Mouse (Mus musculus) activated CD4-positive, CD25-positive, alpha-beta regulatory T cell, adult 4 months (primary cell): Measurements from ENCODE around the gene Adck1. TPM values are rescaled to one million over a fixed set of nuclear protein-coding genes. Genes with fewer than 3 reads are reported as not detected.
"Not testable (repeated sequence)": the region's sequence is repeated elsewhere in the genome, so short reads cannot be mapped to it uniquely, and the experiment has no call there.

Experiments
- ATAC-seq: one replicate; pipeline ENCODE4 v1.8.0; 2017
- polyA plus RNA-seq, 2 experiments: library from polyadenylated mRNA; unstranded; fragments of 100-300 nt; shearing (Covaris generic); gene quantifications; one replicate each; pipeline ENCODE4 v1.2.1; 2017

The Adck1 gene
- polyA plus RNA-seq: 10 to 100 TPM in 1 of 2 experiments, 1 to 10 TPM in 1; 8.3 to 10.1 TPM

DNA sequence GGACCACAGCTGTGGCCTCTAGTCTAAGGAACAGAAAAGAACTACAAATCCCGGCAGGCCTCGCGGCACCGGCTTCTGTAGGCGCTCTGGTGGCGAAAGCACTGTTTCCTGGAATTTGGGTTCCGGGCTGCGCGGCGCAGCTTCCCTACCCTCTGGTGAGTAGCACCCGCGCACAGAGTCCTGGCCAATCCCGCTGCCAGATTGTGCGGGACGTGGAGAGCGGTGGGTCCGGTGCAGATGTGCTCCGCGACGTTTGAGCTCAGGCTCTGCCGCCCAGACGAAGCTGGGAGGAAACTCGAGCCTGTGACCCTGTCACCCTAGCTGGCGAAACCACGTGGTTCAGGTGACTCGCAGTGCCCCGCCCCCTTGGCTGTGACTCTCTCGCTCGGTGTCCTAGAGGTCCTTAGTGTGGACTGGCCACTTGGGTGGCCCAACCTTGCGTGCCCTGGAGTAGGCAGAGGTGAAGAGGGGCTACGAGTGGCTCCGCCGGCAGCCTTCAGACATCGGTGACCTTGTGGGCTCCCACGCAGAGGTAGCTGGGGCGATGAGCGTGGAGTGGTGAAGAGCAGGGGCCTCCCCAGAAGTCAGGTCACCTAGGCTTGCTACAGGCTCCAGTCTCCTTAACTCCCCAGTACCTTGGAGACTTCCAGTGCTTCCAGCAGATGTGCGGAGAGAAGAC, at the start of gene Adck1:
Gene Adck1 (plus strand): TSS at position 114 of the 679 bp plus-strand sequence.
- ATAC-seq: peak; percentile 95

DNA sequence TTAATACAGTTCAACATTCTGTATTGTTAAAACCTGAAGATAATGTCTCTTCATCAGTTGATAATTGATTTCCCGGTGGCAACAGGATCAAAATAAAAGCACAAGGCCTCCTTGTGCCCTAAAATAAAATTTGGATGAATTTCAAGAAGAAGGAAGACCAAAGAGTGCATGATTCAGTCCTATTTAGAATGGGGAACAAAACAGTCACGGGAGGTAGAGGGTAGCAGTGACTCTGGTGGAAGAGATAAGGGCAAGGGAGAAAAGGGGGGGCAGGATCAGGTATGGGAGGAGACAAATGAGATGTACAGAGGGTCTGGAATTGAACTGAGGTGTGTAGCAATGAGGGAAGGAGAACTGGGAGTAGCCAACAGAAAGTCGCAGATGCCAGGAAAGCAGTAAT, 45.8 kb upstream of the Adck1 start:
- no peak for ATAC-seq

DNA sequence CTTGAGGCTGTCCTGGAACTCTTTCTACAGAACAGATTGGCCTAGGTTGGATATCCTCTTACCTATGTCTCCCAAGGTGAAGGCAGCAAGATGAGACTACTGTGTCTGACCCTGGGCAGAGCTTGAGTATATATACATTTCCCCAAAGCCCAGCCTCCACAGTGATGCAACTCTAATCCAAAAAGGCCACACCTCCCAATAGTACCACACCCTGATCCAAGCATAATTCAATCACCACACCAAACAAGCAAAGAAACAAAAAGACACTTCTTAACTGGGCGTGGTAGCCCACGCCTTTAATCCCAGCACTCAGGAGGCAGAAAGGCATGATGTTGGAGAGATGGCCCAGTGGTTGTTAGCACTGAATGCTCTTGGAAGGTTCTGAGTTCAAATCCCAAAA, 36.4 kb upstream of the Adck1 start, which contains the start of gene Gm5039:
Gene Gm5039 (minus strand): TSS at position 101 of the 400 bp plus-strand sequence.
- ATAC-seq: not testable (repeated sequence)

DNA sequence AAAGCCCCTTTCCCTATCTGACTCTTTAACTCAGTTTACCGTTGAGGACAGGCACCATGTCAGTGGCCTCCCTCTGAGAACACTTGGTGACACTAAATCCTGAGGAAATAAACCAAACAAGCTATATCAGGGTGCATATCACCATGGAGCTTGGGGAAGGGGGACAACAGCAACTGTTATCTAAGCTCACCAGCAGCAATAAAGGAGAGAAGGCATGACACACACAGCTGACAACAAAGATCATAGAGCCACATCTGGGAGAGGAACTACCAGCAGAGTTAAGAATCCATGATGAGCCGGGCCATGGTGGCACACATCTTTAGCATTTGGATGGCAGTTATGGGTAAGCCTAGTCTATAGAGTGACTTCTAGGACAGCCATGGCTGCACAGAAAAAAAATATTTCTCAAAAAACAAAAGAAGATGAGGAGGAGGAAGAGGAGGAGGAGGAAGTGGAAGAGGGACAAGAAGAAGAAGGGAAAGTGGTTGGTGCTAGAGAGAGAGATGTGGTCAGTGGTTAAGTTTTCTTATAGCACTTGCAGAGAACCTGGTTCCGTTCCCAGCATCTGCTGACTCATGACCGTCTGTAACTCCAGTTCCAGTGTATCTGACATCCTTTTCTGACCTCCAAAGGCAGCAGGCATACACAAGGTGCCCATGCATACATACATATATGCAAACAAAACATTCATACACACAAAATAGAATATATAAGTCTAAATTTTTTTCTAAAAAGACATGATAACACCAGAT, 23.5 kb upstream of the Adck1 start:
- not testable (repeated sequence) for ATAC-seq

DNA sequence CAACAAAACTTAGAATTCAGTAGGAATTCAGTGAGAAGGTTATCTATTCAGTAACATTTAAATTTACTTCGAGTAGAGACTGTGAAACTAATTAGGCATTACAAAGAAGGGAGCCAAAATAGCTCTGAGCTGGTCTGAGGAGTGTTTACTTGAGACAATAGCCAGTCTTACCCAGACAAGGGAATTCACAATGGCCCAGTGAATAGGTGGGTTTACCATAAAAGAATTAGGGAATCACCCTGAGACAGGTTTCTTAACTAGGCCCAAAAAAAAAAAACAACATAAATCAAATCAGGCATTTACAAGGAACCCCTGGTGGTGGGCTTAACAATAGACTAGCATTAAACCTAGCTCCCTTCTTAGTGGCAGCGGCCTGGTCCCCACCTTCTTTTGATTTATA, 19.1 kb upstream of the Adck1 start:
- not testable (repeated sequence) for ATAC-seq

DNA sequence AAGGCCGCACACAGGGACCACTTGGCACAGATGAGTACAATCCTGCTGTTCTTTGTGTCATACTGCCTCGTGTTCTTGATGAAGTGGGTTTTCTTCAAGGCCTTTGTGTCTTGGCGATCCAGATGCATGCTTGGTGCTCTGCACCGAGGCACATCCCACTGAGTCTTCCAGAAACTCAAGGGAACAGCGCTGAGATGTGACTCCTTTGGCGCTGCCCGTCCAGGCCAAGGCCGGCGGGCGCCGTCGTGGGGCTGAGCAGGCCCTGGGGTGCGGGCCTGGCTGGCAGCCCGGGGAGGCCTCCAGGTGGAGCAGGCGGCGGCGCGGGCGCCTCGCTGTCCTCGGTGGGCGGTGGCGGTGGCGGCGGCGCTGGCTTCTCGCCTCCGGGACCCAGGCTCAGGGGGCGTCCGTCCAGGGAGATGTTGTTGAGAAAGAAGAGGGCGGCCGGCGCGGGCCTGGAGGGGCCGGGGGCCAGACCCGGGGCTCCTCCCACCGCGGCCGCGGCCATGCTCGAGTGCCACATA, 6.1 kb upstream of the Adck1 start:
- ATAC-seq: no peak

DNA sequence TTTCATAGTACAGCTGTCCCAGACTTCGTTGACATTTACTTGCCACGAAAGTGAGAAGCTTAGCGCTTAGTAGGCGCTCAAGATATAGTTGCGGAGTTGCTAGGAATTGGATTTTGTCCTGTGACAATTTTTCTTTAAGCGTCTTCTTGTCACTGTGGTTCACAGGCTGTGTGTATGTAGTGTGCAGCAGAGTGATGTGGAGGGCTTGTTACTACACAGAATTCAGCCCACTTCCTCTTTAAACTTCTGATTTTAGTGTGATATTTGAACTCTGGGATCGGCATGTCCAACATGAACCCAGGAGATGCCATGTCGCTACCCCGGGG, 729 bp downstream of the Adck1 start:
- no peak for ATAC-seq

DNA sequence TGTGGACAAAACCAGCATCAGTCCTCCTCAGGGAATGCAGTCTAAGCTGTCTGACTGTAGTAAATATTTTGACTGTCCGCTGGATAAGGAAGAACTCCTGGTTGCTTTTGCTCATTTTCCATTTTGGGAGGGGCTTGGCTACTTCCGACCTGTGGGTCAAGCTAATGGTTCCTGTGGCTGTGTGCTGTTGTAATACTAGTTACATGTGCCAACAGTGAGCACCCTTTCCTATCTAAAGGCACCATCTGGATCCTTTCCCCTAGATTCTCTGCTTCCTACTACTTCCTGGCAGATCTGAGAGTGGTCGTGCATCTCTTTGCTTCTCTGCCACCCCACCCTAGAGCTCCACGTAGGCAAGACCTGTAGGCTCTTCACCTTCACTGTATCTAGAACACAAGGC, 7.3 kb downstream of the Adck1 start:
- ATAC-seq: no peak

DNA sequence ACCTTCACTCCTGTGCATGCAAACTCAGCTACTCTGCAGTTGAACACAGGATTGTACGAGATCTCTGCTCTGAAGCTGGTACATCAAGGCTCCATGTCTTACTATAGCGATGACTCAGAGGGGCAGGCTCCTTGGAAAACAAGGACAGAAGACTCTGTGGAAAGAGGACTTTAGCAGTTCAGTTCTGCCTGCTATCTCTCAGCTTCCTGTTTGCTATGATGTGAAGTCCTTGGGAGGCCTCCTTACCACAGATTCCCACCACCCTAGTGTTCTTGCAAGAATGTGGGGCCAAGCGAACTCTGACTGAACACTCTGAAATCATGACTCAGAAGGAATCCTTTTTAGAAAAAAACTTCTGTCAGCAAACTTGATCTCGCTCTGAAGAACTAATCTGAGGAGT, 8.3 kb downstream of the Adck1 start:
- no peak for ATAC-seq

DNA sequence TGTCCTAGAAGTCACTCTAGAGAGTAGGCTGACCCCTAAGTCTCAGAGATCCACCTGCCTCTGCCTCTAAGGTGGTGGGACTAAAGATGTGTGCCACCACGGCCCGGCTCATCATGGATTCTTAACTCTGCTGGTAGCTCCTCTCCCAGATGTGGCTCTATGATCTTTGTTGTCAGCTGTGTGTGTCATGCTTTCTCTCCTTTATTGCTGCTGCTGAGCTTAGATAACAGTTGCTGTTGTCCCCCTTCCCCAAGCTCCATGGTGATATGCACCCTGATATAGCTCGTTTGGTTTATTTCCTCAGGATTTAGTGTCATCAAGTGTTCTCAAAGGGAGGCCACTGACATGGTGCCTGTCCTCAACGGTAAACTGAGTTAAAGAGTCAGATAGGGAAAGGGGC, 9.3 kb downstream of the Adck1 start:
- ATAC-seq: not testable (repeated sequence)

DNA sequence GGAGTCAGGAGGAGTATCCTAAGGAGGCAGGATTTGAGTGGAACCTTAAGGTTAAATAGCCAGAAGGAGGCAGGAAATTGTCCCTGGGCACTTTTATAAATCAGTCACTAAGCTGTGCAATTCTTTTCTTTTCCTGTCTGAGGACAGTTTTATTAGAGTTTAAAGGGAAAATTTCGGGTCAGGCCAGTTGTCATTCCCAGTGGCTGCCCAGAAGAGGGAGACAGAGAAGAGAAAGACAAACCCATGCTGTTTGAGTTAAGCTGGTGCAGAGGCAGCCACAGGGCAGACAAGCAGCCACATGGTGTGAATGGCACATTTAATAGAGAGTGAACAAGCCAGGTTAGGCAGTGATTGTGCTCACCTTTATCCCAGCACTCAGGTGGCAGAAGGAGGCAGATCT, 10.0 kb downstream of the Adck1 start:
- ATAC-seq: not testable (repeated sequence)

DNA sequence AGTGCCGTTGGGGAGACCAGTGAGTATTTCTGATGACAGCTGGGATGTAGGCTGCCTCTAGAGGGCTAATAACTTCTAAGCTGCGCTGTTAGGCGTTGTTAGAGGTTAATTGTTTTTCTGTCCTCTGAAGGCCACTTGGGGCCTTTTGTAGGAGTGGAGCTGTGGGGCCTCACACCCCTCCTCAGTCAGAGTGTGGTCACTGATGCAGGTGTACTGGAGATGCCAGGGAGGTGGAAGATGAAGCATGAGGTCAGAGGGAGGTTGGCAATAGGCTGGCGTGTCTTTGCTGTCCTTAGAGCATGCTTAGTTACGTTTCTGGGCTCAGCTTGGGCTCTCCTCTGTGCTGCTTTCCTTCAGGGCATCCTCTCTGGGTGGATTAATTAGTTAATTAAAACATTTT, 11.7 kb downstream of the Adck1 start:
- no peak for ATAC-seq

DNA sequence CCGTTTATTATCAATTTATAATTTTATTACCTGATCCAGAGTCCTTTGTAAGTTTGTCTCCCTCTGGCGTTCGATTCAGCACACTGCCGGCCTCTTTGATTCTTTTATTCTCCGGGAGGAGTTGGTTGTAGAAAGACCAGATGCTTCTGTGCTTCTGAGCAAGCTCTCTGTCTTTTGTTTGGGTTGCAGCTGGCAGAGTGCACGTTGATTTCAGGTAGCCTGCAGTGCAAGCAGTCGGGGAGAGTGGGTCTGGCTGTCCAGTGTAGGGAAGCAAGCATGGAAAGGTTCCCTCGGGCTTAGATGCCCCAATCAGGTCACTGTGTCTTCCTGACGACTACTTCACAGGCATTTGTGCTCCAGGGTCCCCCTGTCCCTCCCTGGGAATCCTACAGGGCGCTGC, 16.5 kb downstream of the Adck1 start:
- no peak for ATAC-seq

DNA sequence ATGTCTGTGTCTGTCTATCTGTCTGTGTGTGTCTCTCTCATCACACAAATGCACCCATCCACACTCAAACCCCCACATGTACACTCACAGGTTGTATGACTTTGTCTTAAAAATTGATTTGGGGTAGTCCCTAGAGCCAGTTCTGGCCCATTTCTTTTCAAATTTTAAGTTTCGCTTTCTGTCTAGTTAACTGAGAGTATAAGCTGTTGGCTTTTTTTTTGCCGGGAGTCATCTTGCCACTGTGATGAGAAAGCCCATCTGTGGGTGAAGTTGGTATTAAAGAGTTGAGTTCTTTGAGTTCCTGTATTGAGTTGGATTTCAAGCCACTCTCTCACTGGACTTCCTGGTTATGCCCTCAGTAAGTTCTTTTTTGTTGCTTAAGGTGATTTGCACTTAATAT, 17.9 kb downstream of the Adck1 start:
- ATAC-seq: no peak

DNA sequence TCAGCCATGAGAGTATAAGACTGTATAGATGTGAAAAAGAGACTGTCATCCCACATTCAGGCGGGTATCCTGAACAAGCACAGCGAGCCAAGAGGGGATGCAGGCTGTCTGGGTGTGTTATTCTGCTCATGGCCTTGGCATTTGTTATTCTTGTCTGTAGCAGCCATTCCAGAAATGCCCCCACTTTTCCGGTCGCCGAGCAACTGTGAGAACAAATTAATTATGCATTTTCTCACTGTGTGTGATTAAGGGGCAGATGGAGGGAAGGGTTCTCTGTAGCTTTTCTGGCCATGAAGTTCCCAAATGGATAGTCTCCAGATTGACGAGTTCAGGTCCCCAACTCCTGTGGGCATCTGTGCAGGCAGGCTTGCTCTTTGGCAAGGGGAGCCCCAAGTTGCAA, 28.5 kb downstream of the Adck1 start:
- no peak for ATAC-seq

DNA sequence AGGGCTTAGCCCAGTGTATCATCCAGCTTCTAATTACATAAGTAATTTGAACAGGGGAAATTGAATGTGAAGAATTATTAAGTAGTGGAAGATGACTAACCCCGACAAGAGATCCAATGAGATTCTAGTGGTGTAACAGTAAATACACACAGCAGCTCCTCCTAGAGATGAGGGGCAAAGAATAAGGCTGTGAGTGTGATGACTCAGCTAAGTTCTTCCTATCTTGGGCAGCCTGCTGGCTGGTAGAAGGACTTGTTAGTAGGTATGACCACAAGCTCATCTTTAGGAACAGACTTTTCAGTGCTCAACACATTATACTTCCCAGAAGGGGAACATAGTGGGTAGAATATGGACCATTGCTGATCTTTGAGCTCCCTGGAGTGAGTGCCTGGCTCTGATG, 38.3 kb downstream of the Adck1 start:
- ATAC-seq: no peak

DNA sequence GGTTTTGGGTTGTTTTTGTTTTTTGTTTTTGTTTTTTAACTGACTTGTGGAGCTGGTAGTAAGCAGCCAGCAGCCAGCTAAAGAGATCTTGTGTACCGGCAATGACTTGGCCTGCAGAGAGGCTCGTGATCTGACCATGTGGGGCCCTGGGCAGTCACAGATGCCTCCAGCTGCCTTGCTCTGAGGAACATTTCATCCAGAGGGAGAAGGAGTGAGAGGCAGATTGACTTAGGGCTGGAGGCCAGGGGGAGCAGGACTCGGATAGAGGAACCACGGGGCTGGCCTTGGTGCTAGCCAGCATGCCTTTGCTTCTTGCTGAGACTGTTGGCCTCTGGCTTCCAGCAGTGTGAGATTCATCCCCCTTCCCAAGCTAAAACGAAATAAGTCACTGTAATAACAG, 43.2 kb downstream of the Adck1 start:
- ATAC-seq: no peak

DNA sequence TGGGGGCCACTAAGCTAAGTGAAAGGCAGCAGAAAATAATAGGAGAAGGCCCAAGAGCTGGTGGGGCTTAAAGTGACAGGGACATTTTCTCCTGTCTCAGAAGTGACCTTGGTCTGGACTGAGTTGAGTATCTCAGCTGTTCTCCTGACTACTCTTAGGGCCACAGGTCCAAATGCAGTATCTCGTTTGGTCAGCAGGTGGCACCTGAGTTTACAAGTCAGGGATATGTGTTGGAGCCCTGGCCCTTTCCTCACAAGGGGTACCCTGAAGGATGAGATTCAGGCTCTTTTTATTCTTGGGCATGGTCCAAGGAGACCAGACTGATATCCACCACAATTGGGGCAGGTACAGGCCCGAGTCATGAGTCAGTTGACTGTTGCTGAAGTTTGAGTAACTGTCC, 44.8 kb downstream of the Adck1 start:
- no peak for ATAC-seq

DNA sequence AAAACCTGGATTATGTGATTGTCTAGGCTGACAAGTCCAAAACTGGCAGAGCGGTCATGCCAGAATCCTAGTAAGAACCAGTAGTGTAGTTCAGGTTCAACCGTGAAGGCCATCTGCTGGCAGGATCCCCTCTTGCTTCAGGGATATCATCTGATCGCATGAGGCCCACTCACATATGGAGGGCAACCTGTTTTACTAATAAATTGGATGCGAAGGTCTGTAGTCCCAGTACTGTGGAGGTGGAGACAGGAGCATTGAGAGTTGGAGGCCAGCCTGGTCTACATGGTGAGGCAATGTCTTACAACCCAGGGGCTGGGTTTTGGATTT, 47.6 kb downstream of the Adck1 start:
- no peak for ATAC-seq

DNA sequence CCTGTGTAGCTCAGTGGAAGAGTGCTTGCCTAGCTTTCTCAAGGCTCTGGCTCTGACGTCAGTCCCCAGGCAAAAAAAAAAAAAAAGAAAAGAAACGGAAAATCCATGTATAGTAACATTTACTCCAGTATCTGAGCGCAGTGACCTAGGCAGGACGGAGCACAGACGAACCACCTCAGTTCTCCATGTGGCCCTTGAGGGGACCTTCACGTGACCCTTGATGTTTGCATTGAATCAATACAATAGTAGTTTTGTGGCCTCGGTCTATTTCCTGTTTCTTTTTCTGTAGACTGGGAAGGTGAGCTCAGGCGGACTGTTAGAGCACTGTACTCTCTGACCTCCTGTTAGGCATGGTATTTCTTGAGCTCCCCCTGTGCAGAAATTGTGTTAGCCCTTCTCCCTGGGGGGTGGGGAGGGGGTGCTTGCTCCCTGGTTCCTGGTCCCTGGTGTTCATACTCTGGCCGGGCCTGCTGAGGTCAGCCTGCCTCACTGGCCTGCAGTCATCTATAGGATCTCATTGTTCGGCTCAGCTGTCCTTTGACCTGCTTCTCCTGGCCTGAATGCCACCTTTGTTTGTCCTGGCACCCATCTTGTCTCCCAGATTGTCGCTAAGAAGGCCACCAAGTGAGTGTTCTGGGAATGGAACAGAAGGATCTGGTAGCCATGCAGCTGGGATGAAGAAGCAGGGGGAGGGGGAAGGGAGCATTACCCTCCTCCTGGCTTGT, 48.1 kb downstream of the Adck1 start:
- ATAC-seq: peak; percentile 91

DNA sequence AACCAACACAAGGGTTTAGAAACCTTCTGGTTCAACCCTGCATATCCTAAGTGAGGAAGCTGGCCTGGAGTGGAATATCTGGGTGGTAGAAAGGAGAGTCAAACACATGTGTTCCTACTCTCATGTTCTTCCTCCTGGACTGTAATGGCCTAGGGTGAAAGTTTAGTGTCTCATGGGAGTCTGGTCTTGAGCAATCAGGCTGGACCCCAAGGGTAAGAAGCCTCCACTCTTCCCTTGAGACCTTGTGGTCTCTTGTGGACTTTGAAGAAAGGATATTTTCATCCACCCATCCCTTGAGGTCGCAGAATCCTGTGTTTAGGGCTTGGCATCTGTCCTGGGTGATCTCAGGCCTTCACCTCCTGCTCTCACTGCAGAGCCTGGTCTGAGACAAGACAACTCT, 52.9 kb downstream of the Adck1 start:
- ATAC-seq: no peak

DNA sequence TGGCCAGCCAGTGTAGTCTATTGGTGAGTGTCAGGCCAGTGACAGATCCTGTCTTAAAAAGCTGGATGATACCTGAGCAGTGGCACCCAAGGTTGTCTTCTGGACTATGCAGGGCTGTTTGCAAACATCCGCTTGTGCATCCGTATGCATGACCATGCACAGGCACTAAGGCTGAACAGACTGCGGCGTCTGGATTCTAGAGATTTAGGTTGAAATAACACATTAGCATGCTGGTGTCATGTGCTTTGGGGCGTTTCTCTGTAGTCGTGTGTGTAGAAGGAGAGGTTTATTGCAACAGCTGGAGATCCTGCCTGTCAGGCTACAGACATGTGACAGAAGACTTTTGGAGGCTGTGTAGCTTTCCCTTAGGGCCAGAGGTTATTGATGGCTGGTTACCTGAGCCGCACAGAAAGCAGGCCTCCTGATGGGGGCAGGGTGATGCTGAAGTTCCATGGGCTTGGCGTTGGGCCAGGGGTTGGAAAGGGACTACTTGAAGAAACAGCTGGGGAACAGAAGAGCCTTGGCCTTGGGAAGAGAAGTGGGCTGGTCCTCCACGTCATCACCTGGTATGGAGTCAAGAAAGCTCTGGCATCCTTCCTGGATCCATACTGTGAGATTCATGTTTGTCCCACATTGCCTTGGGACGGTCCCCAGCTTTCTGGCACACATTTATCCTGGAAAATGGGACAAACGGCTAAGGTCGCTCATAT, 59.7 kb downstream of the Adck1 start:
- ATAC-seq: no peak

DNA sequence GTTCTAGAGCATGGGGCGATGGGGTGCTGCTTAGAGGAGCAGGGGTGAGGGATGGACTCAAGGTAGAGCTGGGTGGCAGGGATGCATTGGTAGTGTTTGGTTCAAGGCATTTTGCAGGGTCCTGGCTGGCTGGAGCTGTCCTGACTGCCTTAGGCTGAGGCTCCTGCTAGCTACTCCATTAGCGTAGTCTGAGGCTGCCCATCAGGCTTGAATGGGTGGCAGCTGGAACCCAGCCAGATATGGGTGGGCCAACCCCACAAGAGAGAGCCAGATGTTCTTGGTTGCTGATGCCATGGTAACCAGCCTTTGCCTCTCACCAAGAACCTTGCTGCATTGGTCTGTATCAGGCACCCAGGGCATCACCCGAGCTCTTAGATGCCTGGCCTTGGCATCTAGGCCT, 66.6 kb downstream of the Adck1 start:
- ATAC-seq: no peak
